Mouse (Mus musculus): ENCODE data around the gene Rufy4.

Gene Rufy4

GRCm38 (mm10) chr1:74124991-74125552 lies at the start of gene Rufy4:
Rufy4 (plus strand) TSS chr1:74125541.
- DNase-seq: peak; percentile 65 to 78

- DNase-seq: no peak
Observed at GRCm38 (mm10) chr1:74076230-74076629, 49.1 kb upstream of the Rufy4 start.

- DNase-seq: peak in 1 of 2 experiments; percentile 49
Observed at GRCm38 (mm10) chr1:74077353-74077752, 48.0 kb upstream of the Rufy4 start.

- no peak for DNase-seq
Observed at GRCm38 (mm10) chr1:74081573-74081989, 43.8 kb upstream of the Rufy4 start.

GRCm38 (mm10) chr1:74082841-74083463 lies 42.4 kb upstream of the Rufy4 start:
- no peak for DNase-seq

GRCm38 (mm10) chr1:74084065-74084705 lies 41.2 kb upstream of the Rufy4 start:
- no peak for DNase-seq

- DNase-seq: no peak
Observed at GRCm38 (mm10) chr1:74084752-74085151, 40.6 kb upstream of the Rufy4 start.

GRCm38 (mm10) chr1:74085566-74085965 lies 39.8 kb upstream of the Rufy4 start:
- no peak for DNase-seq

GRCm38 (mm10) chr1:74088569-74088968 lies 36.8 kb upstream of the Rufy4 start:
- DNase-seq: no peak

GRCm38 (mm10) chr1:74090329-74090728 lies 35.0 kb upstream of the Rufy4 start:
- DNase-seq: no peak

GRCm38 (mm10) chr1:74091138-74091537 lies 34.2 kb upstream of the Rufy4 start:
- no peak for DNase-seq

GRCm38 (mm10) chr1:74091611-74092224 lies 33.6 kb upstream of the Rufy4 start:
- DNase-seq: no peak

- DNase-seq: no peak
Observed at GRCm38 (mm10) chr1:74092242-74092641, 33.1 kb upstream of the Rufy4 start.

GRCm38 (mm10) chr1:74093447-74093846 lies 31.9 kb upstream of the Rufy4 start:
- no peak for DNase-seq

GRCm38 (mm10) chr1:74094497-74095270 lies 30.7 kb upstream of the Rufy4 start:
- DNase-seq: no peak

- DNase-seq: no peak
Observed at GRCm38 (mm10) chr1:74095296-74095695, 30.0 kb upstream of the Rufy4 start.

GRCm38 (mm10) chr1:74095728-74096127 lies 29.6 kb upstream of the Rufy4 start:
- no peak for DNase-seq

GRCm38 (mm10) chr1:74098004-74099000 lies 27.0 kb upstream of the Rufy4 start:
- DNase-seq: peak in 1 of 2 experiments; percentile 18

- no peak for DNase-seq
Observed at GRCm38 (mm10) chr1:74099001-74099435, 26.3 kb upstream of the Rufy4 start.

GRCm38 (mm10) chr1:74103654-74104353 lies 21.5 kb upstream of the Rufy4 start:
- no peak for DNase-seq

- no peak for DNase-seq
Observed at GRCm38 (mm10) chr1:74105660-74106059, 19.7 kb upstream of the Rufy4 start.

All from thymus, adult 18-20 months (tissue).